Mouse (Mus musculus): ENCODE data around the gene Trim66. TPM values are rescaled to one million over a fixed set of nuclear protein-coding genes. Genes with fewer than 3 reads are reported as not detected.

Gene Trim66
- total RNA-seq, 1 experiment from 2014 or later: 0.70 TPM

DNA sequence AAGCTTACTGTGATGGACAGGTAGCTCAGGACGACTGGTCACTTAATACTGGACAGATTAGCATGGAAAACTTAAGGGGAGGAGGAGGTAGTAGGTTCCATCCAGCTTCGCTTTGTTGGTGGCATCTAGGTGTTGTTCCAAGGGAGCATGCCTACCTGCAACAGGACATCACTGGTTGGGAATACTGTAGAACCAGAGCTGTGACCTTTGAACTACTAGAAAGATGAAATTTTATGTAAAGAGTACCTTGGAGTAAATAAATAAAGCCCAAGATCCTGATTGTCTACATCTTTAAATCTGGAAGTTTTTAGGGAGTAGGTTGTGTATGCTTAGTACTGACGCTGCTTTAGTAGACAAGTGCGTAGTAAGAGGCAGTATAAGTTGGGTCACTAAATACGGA is 14.2 kb upstream of the Trim66 start:
- no peak for DNase-seq

GRCm38 (mm10) chr7:109519936-109520335 is 12.0 kb upstream of the Trim66 start:
- no peak for DNase-seq

DNA sequence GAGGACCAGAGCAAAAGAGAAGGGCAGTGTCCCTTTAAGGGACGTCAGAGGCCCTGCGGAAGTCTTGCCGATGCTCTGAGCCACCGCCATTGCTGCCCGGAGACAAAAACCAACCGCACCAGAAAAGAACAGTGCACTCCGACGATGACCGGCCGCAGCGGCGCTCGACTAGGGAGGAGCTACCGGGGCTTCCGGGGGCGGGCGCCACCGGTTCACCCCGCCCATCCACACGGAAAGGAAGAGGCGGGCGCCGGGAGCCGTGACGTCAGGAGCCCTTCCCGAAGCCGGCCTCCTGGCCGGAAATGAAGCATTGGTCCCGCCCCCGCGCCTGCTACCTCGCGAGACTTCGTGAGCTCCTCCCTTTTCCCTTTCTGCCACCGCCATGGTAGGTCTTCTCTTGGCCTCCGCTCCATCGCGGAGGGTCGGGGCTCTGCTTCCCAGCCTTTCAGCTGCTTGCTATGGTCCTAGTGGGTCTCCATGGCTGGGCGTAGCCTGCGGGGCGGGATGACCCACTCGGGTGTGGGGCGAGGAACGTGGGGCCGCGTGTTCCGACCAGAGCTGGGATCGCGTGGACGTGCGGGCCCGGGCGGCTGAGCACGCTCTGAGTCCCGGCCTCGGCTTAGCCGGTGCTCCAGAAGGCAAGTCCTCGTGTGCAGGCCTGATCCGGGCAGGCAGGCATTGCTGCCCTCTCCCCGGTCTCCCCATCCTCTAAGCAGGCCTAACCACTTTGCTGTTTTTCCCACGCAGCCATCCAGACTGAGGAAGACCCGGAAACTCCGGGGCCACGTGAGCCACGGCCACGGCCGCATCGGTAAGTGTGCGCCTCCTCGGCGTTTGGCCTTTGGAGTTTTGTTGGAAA is 11.1 kb upstream of the Trim66 start, which contains the start of gene Rpl27a:
Gene Rpl27a, plus strand, starts transcription at position 310 of the 859 bp plus-strand sequence.
- DNase-seq: peak; percentile 99

DNA sequence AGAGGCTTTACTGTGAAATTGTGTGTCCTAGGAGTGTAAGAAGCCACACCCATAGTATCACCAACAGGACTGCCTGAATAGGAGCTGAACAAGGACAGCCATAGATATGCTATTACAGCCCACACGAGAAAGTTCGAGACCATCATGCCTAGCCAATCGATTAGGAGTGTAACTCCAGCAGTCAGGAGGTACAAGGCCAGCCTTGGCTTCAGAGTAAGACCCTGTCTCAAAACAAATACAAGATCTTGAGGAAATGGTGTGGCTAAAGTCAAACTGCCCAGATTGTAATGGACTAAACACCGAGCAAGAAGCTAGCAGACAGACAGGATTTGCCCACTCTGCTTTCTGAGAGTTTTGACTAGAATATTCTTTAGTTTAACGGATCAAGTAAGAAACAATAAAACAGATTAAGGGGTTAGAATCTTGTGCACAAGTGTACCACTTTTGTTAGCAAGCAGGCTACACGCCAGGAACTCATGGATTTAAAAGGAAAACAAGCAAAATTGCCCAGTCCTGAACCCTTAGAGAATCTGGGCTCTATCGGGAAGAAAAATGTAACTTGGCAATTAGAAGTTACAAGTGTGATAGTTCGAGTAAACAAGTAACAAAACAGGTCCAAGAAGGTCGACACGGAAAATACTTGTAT is 10.2 kb upstream of the Trim66 start:
- no peak for DNase-seq

DNA sequence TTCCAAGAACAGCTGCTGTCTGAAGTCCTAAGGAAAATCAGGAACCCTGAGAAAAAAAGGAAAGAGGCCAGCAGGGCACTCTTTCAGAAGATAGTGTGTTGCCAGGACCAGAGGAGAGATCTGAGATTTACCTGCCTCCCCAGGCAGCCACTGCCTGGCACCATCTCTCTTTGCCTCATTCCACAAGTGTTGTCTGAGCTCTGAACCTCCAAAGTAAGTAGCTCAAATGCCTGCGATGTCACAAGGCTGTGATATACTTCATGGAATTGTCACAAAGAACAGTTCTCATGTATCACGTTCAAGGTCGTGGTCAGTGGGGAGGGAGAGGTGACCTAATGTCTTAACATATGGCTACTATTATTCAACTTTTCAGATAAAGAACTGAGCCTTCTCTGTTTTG is 8.6 kb upstream of the Trim66 start:
- DNase-seq: no peak

GRCm38 (mm10) chr7:109511838-109512237 is 3.9 kb upstream of the Trim66 start:
- no peak for DNase-seq

DNA sequence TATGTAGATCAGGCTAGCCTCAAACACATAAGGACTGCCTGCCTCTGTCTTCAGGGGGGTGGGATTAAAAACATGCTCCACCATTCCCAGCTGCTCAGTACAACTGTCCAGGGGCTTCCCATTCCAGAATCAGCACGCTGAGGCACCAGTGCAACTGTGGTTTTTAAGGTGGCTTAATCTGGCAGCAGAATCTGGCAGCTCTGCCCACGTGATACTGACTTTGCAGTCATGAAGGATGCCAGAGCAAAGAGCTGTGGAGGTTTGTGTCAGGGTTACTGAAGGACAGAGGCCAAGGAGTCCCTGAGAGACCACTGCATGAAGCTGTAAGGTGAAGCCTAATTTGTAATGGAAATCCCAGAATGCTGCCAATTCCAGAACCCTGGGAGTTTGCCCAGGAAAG is 2.9 kb upstream of the Trim66 start:
- DNase-seq: no peak

DNA sequence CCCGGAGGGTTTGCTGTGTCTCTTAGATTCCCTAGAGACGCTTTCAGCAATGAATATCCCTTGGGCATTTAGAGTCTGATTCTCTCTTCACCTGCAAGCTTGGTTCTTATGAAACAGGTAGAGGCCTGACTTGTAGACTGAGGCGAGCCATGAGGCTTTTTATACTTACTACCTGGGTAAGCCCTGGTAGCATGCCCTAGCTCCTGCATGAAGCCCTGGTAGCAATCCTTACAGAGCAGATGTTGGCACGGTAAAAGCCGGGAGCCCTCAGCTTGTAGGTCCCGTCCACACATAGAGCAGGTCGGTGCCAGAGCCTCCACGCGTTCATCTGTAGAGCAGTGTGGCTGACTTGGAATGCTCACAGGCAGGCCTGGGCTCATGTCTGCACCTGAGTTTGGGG is 362 bp downstream of the Trim66 start:
- DNase-seq: no peak

DNA sequence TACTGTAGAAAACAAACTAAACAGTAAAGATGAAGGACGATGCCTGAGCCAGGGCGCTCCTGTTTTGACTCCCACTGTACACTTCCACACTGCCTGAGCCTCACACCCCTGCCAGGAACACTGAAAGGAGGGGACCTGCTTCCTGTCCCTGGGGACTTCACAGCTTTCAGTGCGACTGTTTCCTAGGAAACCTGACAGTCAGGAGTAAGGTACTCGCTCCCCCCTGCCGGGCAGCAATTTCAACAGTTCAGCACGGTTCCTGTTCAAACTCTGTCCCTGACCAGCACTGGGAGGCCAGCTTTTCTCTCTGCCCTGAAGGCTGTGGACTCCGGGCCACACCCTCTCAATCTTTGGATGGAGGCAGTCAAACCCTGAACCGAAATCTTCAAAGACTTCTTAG is 815 bp downstream of the Trim66 start:
- DNase-seq: peak; percentile 21

- no peak for DNase-seq
These were observed 10.4 kb downstream of the Trim66 start for GRCm38 (mm10) chr7:109497507-109497906.

DNA sequence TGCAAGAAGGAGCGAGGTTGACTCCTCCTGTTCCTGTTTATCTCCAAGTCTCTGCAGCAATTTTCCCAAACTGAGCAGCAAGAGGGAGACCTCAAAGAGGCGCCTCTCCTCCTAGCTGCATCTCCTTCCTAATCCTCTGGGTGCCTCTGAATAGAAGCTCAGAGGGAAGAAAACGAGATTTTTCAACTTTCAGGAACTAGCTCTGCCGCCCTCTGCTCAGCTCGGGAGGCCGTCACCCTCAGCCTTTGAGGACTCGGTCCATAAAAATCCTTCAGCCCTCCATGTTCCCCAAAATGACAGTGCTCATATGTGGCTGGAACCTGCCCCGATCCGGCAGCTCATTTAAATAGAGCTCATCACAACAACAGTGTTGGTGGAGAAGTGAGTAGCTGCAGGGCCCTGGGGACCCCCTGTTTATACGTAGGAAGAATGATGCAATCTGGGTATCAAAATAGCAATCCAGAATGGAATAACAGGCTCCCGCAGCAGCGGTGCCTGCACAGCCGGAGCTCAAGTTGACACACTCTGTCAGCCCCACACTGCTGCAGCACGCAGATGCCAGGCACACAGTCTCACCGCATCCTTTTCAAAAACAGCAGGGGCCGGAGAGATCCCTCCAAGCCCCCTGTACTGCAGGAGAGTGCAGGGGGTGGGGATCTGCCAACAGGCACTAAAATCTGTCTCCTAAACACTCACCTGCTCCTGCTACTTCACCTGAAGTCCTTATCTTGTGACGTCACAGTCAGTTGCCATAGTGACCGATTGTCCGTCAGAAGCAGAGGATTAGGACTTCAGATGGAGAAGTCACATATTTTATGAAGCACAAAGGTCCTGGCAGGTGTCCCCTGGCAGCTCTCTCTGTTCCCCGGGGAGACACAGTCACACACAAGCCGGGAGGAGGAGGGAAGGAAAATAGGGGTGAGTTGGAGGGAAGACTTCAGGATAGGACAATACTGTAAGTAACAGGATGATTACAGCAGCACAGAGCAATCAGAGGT is 14.3 kb downstream of the Trim66 start:
- peak; percentile 68 for DNase-seq

DNA sequence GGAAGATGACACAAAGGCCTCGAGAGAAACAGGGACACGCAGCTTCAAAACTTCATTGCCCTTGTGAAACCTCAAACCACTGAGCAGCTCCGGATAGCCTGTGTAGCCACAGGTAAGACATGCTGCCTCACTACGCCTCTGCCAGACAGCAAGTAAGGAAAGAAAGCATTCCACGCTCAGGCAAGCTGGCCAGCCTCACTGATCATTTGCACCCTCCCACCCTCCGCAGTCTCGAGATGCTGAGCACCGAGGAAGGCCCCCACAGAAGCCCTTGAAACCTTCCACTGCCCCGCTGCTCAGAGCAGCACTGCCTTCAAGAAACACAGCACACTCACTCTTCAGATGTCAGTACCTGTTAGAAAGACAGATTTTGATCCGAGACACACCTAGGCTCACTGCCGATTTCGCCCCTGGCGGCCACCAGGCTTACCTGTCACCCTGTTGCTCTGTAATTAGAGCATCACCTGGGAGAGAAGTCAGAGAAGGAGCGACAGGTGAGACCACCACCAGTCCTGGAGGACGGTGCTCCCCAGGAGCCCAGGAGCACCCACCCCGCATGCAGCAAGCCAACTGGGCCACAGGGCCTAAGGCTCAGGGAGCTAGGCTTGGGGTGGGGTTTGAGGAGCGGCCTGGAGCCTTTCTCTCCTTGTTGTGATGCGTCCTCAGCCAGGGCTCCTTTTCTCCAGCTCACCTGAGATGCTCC is 15.2 kb downstream of the Trim66 start:
- DNase-seq: no peak

DNA sequence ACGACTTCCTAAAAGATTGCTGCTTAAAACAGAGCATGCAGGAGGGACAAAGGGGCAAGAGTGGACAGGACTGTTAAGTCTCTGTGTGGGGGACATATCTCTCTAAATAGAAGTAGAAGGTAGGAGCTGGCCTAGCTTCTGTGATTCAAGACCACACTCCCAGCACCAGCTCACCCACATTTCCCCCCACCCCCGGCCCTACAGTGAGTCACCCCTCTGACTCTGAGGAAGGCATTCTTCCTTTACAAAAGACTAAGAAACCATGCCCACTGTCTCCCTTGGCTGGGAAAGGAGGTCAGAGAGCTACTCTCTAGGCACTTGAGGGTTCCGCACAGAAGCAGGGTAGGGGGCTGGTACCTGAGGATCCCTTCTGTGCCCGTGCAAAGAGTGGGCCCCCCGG is 23.7 kb downstream of the Trim66 start:
- no peak for DNase-seq

DNA sequence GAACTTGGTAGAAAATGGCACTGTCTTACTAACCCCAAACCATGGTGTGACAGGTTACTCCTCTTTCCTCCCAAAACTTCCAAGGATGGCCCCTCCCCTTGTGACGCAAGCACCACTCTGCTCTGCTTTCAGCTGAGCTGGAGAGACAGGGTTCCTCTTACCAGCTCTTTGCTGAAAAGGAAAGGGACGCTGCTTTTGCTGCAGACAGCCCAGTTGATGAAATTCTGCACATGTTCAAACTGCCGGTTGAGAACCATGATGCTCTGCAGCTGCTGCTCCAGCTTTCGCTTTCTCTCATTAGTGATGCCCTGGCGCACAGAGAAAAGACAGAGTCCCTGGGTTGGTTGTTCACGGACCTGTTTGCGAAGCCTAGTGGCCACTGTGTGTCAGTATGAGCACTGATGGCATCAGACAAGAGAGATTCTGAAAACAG is 27.2 kb downstream of the Trim66 start:
- peak; percentile 52 for DNase-seq

GRCm38 (mm10) chr7:109477926-109478325 is 30.0 kb downstream of the Trim66 start:
- peak; percentile 40 for DNase-seq

DNA sequence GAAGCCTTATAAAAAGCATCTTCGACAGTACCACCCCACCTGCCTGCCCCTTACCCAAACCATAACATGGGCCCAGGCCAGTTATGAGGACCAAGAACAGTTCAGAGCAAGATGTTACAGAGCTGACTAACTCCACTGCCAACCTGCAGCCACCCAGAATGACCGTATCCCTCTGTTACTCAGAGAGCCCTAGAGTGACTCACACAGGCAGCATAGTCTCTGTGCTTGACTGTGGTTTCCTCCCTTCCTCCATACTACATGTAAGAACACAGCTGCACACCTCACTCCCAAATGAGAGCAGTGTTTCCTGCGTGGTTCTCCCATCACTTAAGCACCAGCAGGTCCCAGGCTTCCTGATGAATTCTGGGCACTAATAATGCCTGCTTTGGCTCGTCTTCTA is 37.2 kb downstream of the Trim66 start:
- no peak for DNase-seq

DNA sequence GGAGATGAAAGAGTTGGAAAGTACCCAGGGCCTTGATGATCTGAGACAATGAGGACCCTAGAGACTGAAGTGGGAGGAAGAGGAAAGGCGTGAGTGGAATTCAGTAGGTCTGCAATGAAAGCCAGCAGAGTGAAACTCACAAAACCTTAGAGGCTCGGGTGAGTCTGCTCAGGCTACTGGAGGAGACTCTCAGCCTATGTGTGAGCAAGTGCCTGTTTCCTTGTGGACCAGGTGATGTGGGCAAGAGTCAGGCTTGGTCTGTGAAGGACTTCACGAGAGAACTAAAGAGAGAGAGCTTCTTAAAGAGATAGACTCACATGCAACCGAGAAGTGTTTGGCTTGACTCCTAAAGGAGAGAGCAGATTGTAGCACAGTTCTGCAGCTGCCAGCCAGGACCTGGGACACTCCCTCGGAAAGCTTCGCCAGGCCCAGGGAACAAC is 39.7 kb downstream of the Trim66 start:
- DNase-seq: no peak

- DNase-seq: no peak
These were observed 40.3 kb downstream of the Trim66 start for GRCm38 (mm10) chr7:109467591-109467990.

GRCm38 (mm10) chr7:109460698-109461097 is 47.2 kb downstream of the Trim66 start:
- no peak for DNase-seq

DNA sequence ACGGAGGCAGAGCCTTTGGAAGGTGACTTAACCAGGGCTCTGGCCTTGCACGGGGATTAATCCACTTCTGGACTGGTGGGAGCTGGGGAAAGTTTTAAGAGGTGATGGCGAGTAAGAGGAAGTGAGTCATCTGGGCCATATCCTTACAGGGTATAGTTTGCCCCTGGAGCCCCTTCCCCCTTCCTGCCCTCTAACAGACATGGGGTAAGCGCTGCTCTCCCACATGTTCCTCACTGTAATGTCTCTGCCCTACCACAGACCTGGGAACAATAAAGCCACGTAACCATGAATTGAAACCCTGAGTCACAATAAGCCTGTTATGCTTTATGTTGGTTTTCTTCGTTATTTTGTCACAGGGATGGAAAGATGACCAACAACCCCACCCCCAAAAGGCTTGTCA is 51.4 kb downstream of the Trim66 start:
- no peak for DNase-seq

GRCm38 (mm10) chr7:109455748-109456147 is 52.2 kb downstream of the Trim66 start:
- DNase-seq: no peak

- DNase-seq: no peak
These were observed 53.1 kb downstream of the Trim66 start for GRCm38 (mm10) chr7:109454856-109455255.
